Mouse (Mus musculus): Measurements from ENCODE around the gene Zfp143. TPM values are rescaled to one million over a fixed set of nuclear protein-coding genes. Genes with fewer than 3 reads are reported as not detected.
"Not testable (repeated sequence)": the region's sequence is repeated elsewhere in the genome, so short reads cannot be mapped to it uniquely, and the experiment has no call there.

Gene Zfp143
- polyA plus RNA-seq, 1 experiment, result 12.8 TPM

DNA sequence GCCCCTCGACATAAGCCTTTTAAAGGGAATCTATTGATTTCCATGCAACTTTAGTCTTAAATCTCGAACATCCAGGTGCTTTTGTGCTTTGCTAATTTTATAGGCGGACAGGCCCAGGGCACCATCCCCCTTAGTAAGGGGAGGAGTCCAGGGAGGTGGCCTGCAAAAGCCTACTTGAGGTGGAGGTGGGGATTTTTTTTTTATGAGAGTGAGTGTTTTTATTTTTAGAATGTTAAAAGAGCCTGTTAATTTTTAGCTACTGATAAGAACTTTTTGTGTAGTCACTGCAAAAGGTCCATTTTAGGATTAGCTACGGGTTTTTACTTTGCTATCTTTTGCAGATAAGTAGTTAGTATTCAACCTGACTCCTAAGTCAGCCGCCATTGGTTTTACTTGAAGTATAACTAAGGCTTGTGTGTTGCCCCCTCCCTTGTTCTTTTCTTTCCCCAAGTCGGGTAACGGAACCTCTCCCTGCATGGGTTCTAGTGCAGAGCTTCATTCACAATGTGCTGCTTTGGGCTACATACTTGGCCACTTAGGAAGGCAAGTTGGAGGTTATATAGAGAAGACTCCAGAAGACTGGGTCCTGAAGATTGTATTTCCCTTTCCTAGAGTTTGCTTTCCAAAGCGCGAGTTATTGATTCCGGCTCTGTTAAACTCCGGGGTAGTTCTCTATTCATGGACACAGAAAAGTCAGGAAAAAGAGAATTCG lies 63.0 kb downstream of the Zfp143 start:
- DNase-seq (ENCODE audit: low read depth, low spot score), result no peak
- WGBS, result 15% methylated on average over 12 of the region's 12 CpGs

- WGBS, result 75% methylated on average over 2 of the region's 2 CpGs
- no peak for DNase-seq (ENCODE audit: low read depth, low spot score)
These were observed 67.5 kb downstream of the Zfp143 start for GRCm38 (mm10) chr7:110128566-110128965.

GRCm38 (mm10) chr7:110132272-110132671 lies 71.3 kb downstream of the Zfp143 start:
- 66% methylated on average over 2 of the region's 2 CpGs for WGBS
- not testable (repeated sequence) for DNase-seq (ENCODE audit: low read depth, low spot score)

- 82% methylated on average over 5 of the region's 5 CpGs for WGBS
- DNase-seq (ENCODE audit: low read depth, low spot score), result no peak
These were observed 73.0 kb downstream of the Zfp143 start for GRCm38 (mm10) chr7:110133988-110134387.

GRCm38 (mm10) chr7:110138538-110138937 lies 77.5 kb downstream of the Zfp143 start:
- no peak for DNase-seq (ENCODE audit: low read depth, low spot score)
- WGBS, result 86% methylated on average over 2 of the region's 2 CpGs

DNA sequence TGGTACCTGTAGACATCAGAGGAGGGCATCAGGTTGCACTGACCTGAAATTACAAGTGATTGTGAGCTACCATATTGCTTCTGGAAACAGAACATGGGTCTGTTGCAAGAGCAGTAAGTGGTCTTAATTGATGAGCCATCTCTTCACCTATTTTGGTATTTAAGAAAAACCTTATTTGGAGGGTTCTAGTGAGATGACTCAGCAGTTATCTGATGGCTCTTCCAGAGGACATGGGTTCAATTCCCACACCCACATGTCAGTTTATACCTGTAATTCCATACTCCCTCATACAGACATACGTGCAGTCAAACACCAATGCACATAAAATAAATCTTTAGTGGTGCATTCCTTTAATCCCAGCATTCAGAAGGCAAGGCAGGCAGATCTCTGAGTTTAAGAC lies 82.8 kb downstream of the Zfp143 start:
- WGBS, result 84% methylated on average over 1 of the region's 1 CpGs
- no peak for DNase-seq (ENCODE audit: low read depth, low spot score)

Other genes starting within 250 kb of the Zfp143 start
- gene Scube2, start 195.5 kb upstream of the Zfp143 start, polyA plus RNA-seq (2012; rRNA removed), result 0.66 and 1.4 TPM in 2 replicates
- 19.6 and 20.6 TPM in 2 replicates for gene Dennd5a, start 100.7 kb upstream of the Zfp143 start, polyA plus RNA-seq (2012; rRNA removed)
- 36.2 and 57.3 TPM in 2 replicates for gene Tmem41b, start 74.3 kb upstream of the Zfp143 start, polyA plus RNA-seq (2012; rRNA removed)
- gene Ipo7, start 42.9 kb upstream of the Zfp143 start, polyA plus RNA-seq (2012; rRNA removed), result 9.8 and 18.5 TPM in 2 replicates
- 3.6 and 5.2 TPM in 2 replicates for gene Wee1, start 60.8 kb downstream of the Zfp143 start, polyA plus RNA-seq (2012; rRNA removed)
- 15.2 and 16.2 TPM in 2 replicates for gene Swap70, start 160.5 kb downstream of the Zfp143 start, polyA plus RNA-seq (2012; rRNA removed)

Measured in large intestine, adult 2 months (tissue).